Mouse (Mus musculus) testis, adult 2 months (tissue): ENCODE measurements around the gene Zfp580. TPM values are rescaled to one million over a fixed set of nuclear protein-coding genes. Genes with fewer than 3 reads are reported as not detected.

Source experiments
- H3K27ac ChIP-seq: fragments of 200-500 bp; 2 replicates; pipeline ENCODE4 v1.5.1; 2012; ENCODE audit warnings: low read depth, low read length; ENCODE audit not compliant: control insufficient read depth, insufficient read depth
- H3K27me3 ChIP-seq: fragments of 200-500 bp; 2 replicates; pipeline ENCODE4 v1.6.1; 2012; ENCODE audit warnings: mild to moderate bottlenecking, low read length, moderate library complexity; ENCODE audit not compliant: control insufficient read depth, insufficient read depth
- H3K36me3 ChIP-seq: fragments of 200-500 bp; 2 replicates; pipeline ENCODE4 v1.6.1; 2012; ENCODE audit warnings: mild to moderate bottlenecking, low read length; ENCODE audit not compliant: control insufficient read depth, insufficient read depth
- H3K4me1 ChIP-seq: fragments of 200-500 bp; 2 replicates; pipeline ENCODE4 v1.6.1; 2012; ENCODE audit warnings: low read length; ENCODE audit not compliant: control insufficient read depth, insufficient read depth
- H3K4me3 ChIP-seq: fragments of 200-500 bp; 2 replicates; pipeline ENCODE4 v1.5.1; 2012; ENCODE audit warnings: low read depth, mild to moderate bottlenecking, low read length, moderate library complexity, mixed read lengths; ENCODE audit not compliant: control insufficient read depth
- CTCF ChIP-seq: fragments of 200-500 bp; IDR thresholded peaks from 2 replicates; pipeline ENCODE4 v1.5.1; 2012; ENCODE audit warnings: low read depth, mild to moderate bottlenecking, inconsistent platforms, low read length, moderate library complexity; ENCODE audit not compliant: control insufficient read depth, insufficient read depth, insufficient replicate concordance
- POLR2A ChIP-seq: fragments of 200-500 bp; IDR thresholded peaks from 2 replicates; pipeline ENCODE4 v1.6.1; 2012; ENCODE audit warnings: low read depth, mild to moderate bottlenecking, inconsistent platforms, low read length, moderate library complexity; ENCODE audit not compliant: control insufficient read depth
- polyA plus RNA-seq: library from polyadenylated mRNA; depleted of rRNA; stranded (reverse); fragments of >200 nt; gene quantifications from 2 replicates; pipeline ENCODE4 v1.2.3, GENCODE M21; 2012

Gene Zfp580
- polyA plus RNA-seq, 1 experiment, result 9.4 TPM

GRCm38 (mm10) chr7:5052438-5052837 is 1.1 kb downstream of the Zfp580 start:
- H3K27me3 ChIP-seq, result no peaks in the 10 kb centered on the region
- H3K27ac ChIP-seq, result no peak overlapping the region
- no peaks in the 10 kb centered on the region for H3K36me3 ChIP-seq
- H3K4me3 ChIP-seq, result peak overlapping the region; percentile 12
- TF ChIP-seq CTCF (no peak), POLR2A (no peak)
- peaks cover 40% of the 10 kb centered on the region for H3K4me1 ChIP-seq

DNA sequence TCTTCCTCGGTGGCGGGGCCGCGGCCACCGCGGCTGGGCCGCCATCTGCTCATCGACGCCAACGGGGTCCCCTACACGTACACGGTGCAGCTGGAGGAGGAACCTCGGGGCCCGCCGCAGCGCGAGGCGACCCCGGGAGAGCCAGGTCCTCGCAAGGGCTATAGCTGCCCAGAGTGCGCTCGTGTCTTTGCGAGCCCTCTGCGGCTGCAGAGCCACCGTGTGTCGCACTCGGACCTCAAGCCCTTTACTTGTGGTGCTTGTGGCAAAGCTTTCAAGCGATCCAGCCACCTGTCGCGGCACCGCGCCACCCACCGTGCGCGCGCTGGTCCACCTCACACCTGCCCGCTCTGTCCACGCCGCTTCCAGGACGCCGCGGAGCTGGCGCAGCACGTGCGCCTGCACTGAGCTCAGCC is 1.6 kb downstream of the Zfp580 start:
- peaks cover 45% of the 10 kb centered on the region for H3K4me1 ChIP-seq
- no peaks in the 10 kb centered on the region for H3K27me3 ChIP-seq
- TF ChIP-seq CTCF (no peak), POLR2A (no peak)
- H3K4me3 ChIP-seq, result peak overlapping the region; percentile 89
- H3K36me3 ChIP-seq, result no peaks in the 10 kb centered on the region
- H3K27ac ChIP-seq, result no peak overlapping the region

DNA sequence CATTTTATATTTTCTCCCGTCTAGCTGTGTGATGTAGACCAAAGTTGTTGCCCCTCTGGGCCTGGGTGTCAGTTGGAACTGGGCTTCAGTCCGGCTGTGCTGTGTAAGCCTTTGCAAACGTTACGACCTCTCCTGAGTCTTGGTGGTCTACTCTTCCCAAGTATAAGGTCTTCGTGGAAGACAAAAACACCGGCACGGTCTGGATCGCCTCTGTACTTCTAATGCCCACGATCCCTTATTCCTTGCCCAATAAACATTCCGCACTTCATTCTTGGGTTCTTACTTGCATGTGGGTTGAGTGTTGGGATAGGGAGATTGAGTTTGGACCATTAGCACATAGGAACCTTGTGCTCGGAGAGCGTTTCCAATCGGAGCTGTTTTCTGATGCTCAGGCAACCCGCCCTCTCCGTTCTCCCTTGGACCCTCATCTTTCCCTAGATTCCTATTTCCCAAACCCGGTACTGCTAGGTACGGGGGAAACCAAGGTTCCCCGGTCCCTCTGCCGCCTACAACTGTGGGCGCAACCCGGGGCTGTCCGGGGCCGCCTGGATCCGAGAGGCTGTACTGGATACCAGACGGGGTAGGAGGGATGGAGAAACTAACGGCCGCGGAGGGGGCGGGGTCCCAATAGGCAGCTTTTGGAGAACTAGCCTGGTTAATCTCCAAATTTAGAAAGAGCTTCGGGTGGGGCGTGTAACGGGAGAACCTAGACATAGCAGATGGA is 2.3 kb downstream of the Zfp580 start:
- H3K4me1 ChIP-seq, result peaks cover 46% of the 10 kb centered on the region
- H3K36me3 ChIP-seq, result no peaks in the 10 kb centered on the region
- H3K27me3 ChIP-seq, result no peaks in the 10 kb centered on the region
- peak overlapping the region; percentile 89 for H3K4me3 ChIP-seq
- peak overlapping the region; percentile 90 for H3K27ac ChIP-seq
- TF ChIP-seq CTCF (no peak), POLR2A (no peak)

DNA sequence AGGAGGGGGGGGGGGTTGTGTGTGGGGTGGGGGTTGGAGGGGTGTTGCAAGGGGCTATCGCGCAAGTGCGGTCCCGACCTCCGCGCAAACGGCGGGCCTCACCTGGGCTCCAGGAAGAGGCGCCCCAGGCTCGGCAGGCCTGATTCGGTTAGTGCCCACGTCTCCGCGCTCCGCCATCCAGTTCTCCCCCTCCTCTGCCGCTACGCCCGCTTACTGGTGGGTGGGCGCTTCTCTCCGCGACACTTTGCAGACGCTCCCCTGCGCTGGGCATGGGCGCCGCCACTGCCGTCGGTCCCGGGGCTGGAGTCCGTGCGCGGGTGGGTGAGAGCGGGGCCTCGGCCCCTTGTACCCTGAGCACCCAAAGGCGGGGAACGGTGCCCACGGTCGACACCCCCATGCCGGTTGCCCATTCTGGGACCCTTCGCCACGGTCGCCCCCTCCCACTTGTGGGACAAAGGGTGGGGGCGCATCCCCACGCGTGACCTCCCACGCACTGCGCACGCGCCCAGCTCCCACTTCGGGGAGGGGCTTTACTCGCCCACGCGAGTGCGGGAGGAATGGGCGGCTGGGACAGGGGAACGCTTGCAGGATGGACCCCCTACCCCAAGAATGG is 5.4 kb downstream of the Zfp580 start:
- TF ChIP-seq CTCF (no peak), POLR2A (0 out of 2 replicates have a peak, but pooled peaks have one; percentile 1)
- Histone ChIP-seq H3K36me3 (no peaks in the 10 kb centered on the region), H3K27me3 (no peaks in the 10 kb centered on the region), H3K27ac (peak overlapping the region; percentile 63; the same call in 1 of the 2 replicates), H3K4me3 (peak overlapping the region; percentile 88), H3K4me1 (peaks cover 56% of the 10 kb centered on the region)

GRCm38 (mm10) chr7:5057381-5057780 is 6.0 kb downstream of the Zfp580 start:
- peak overlapping the region; percentile 88 for H3K4me3 ChIP-seq
- H3K27me3 ChIP-seq, result no peaks in the 10 kb centered on the region
- H3K27ac ChIP-seq, result peak overlapping the region; percentile 63; the same call in 1 of the 2 replicates
- H3K4me1 ChIP-seq, result peaks cover 51% of the 10 kb centered on the region
- TF ChIP-seq POLR2A, result 0 out of 2 replicates have a peak, but pooled peaks have one; percentile 15
- TF ChIP-seq CTCF, result no peak
- H3K36me3 ChIP-seq, result no peaks in the 10 kb centered on the region

- Histone ChIP-seq H3K27me3 (no peaks in the 10 kb centered on the region), H3K4me1 (peaks cover 47% of the 10 kb centered on the region), H3K36me3 (no peaks in the 10 kb centered on the region), H3K27ac (peak overlapping the region; percentile 63; the same call in 1 of the 2 replicates), H3K4me3 (peak overlapping the region; percentile 88; the same call in 1 of the 2 replicates)
- TF ChIP-seq CTCF, result no peak
Measured at GRCm38 (mm10) chr7:5057804-5058203, 6.5 kb downstream of the Zfp580 start.

DNA sequence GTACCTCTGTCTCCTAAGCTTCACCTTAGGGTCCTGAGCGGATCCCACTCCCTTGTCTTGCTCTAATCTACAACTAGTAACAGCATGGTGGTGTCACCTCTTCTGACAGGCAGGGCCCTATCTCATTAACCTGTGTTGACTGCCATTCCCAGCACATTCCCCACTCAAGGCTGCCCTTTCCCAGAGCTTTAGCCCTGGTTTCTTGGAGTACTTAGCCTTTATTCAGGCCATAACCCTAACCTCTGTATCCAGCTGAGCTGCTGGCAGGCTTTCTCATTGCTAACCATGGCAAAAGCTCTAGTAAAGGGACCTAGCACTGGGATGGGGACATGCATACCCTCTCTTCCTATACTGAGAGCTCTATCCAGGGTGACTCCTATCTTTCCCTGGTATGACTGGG is 7.3 kb downstream of the Zfp580 start:
- TF ChIP-seq CTCF (no peak), POLR2A (no peak)
- no peak overlapping the region for H3K4me3 ChIP-seq
- H3K36me3 ChIP-seq, result no peaks in the 10 kb centered on the region
- no peaks in the 10 kb centered on the region for H3K27me3 ChIP-seq
- H3K4me1 ChIP-seq, result peaks cover 40% of the 10 kb centered on the region
- no peak overlapping the region for H3K27ac ChIP-seq
